Mouse (Mus musculus) ovary, postnatal 14 days (tissue): Measurements from ENCODE around the gene Gm17949.
"Not testable (repeated sequence)": the region's sequence is repeated elsewhere in the genome, so short reads cannot be mapped to it uniquely, and the experiment has no call there.

Experiments
- DNase-seq: peaks from one replicate; pipeline ENCODE4 v3.0.0; 2022; ENCODE audit warnings: low spot score

The Gm17949 gene

GRCm38 (mm10) chr17:57047406-57047805 is 36.1 kb downstream of the Gm17949 start:
- DNase-seq: no peak

- no peak for DNase-seq
Observed at GRCm38 (mm10) chr17:57048816-57049215, 37.5 kb downstream of the Gm17949 start.

- not testable (repeated sequence) for DNase-seq
Observed at GRCm38 (mm10) chr17:57051679-57052078, 40.4 kb downstream of the Gm17949 start.

- no peak for DNase-seq
Observed at GRCm38 (mm10) chr17:57056246-57056645, 45.0 kb downstream of the Gm17949 start.

DNA sequence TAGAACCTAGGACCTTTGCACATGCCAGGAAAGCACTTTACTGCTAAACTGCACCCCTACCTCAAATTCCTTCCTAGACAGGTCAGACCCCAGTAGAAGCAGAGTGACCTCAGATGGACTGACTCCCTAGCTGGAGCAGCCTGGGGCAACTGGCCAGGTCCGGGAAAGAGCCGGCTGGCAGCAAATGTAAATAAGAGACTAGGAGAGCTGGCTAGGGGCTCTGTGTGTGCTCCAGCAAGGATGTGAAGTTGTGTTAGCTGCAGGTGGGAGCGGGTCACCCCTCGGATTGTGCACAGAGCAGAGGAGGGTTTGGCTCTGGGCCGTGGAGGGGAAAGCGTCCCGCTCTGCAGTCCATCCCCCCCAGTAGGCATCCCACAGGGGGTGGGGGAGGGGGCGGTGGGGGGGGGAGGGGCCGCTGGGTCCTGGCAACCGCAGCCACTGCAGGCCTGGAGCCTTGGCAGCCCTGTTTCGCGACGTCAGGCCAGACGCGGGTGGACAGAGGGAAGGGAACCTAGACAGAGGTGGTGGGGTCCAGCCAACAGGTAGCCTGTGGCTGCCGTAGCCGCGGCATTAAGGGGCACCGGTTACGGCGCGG is 47.7 kb downstream of the Gm17949 start, which contains the start of gene Crb3:
Gene Crb3, plus strand, starts transcription at position 215 of the 595 bp plus-strand sequence.
- DNase-seq: no peak

DNA sequence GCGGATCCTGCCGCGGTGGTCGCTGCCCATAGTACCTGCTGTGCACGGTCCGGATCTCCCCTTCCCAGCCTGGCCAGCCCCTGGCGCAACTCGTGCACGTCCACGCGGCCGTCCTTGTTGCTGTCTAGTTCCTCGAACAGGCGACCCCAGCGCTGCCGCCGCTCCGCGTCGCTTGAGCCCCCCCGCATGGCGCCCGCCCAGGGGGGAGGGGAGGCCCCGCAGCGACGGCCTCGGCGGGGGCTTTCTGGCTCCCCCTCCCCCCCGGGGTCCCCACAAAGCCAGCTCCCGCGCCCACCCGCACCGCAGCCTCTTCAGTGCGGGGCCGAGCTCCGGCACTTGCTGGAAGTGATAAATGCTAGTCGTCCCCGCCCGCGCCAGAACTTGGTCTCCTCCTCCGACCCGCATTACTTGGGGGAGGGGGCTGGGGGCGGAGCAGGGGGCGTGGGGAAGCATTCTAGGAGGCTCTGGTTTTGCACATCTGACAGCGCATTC is 48.3 kb downstream of the Gm17949 start, which contains the start of gene Slc25a23:
Gene Slc25a23, minus strand, starts transcription at position 378 of the 492 bp plus-strand sequence.
- DNase-seq: peak; percentile 61

GRCm38 (mm10) chr17:57060231-57060801 is 49.0 kb downstream of the Gm17949 start:
- peak; percentile 90 for DNase-seq

DNA sequence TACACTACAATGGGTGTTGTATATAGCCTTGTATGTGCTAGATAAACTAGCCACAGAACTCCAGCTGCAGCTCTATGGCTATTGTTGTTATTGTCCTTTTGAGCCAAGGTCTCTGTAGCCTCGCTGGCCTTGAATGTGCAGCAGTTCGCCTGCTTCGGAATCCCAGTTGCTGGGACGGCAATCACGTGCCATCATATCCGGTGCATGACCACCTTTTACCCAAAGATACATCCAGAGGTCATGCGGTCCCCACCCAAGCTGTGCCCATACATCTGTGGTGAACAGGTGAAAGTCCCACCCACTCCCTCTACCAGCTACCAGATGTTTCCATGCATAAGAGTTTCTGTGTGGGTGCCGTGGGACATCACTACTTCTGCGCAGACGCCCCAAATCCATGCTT is 49.8 kb downstream of the Gm17949 start:
- no peak for DNase-seq

- DNase-seq: peak; percentile 29
Observed at GRCm38 (mm10) chr17:57062011-57062521, 50.8 kb downstream of the Gm17949 start.

DNA sequence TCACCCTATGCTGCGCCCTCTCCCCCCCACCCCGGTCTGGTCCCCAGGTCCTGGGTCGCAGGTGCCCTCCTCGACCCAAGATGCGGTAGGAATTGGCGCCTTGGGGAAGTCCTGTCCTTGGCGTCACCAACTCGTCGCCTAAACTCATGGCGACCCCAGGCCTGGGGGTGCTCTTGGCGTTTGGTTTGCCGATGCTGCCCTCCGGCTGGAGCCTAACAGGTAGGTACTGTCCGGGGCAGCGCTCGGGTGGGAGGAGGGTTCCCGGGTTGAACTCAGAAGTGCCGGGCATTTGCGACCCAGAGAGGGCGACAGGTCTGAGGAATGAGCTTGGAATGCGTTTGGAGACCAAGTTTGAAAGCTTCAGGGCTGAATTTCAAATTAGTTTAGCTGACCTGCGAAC is 51.3 kb downstream of the Gm17949 start:
- DNase-seq: no peak

GRCm38 (mm10) chr17:57063031-57063430 is 51.8 kb downstream of the Gm17949 start:
- no peak for DNase-seq

GRCm38 (mm10) chr17:57066908-57067307 is 55.6 kb downstream of the Gm17949 start:
- DNase-seq: no peak

DNA sequence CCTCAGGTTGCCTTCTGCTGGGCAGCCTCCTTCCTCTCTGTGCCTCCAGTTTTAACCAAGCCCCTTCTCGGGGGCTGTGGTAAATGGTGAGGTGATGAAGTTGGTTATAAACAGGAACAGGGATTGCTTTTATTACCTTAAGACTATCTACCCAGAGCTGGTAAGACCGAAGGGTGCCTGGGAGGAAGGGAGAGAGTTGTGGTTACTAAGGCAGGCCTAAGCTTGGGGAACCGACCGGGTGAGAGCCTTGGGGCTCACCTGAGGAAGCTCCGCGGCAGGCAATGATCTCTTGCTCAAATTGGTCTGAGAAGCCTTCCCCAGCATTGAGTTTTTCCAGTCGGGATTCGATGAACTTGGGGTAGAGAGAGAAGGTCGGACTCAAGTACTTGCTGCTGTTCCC is 59.0 kb downstream of the Gm17949 start:
- DNase-seq: no peak

DNA sequence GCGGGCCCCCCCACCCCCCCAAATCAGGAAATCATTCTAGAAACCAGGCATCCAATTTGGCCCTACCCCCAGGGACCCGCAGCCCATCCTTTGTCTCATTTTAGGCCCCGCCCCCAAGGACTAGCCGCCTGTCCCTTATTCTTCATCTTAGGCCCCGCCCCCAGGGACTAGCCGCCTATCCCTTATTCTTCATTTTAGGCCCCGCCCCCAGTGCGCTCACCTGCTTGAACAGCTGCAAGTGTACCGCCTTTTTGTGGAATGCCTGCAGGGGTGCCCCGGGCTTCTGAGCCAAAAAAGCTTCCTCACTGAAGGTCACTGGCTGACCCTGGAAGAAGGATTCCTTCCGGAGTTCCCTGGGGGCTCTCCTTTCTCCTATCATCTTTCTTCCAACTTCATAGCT is 59.4 kb downstream of the Gm17949 start:
- DNase-seq: no peak
